ENCODE assay signal across 8 mouse cellular contexts in genomic region chr14:27229441-27230147, GRCm38 (mm10).
DNase-seq lines count a peak whose midpoint lies in the region; ATAC-seq and TF ChIP-seq lines count a peak whose summit lies in the region.

No protein-coding gene starts in this region.

- no peaks in the 10 kb centered on the region for H3K9me3 ChIP-seq in CH12.LX (replicated peaks; ENCODE audit: low read length)
- no peaks in the 10 kb centered on the region for H3K9me3 ChIP-seq in embryonic facial prominence, embryonic 12.5 days
- no peaks in the 10 kb centered on the region for H3K9me3 ChIP-seq in intestine, postnatal 0 days (ENCODE audit: control insufficient read depth)

- in situ Hi-C loops in CH12.LX (cut with MboI; ENCODE audit: low pct_ligation_motif_present, low pct_unique_long_range_greater_than_20kb, low sequenced_read_pairs), result no loop called here

- peaks cover 2 to 35% of the 10 kb centered on the region in 2 experiments; a peak in 3 of 4 replicates for H3K4me1 ChIP-seq in CH12.LX (ENCODE audit: control insufficient read depth in 1 of 2, insufficient read depth in 2 of 2)
- H3K4me1 ChIP-seq in embryonic facial prominence, embryonic 12.5 days, result peaks cover 18% of the 10 kb centered on the region
- peaks cover 21% of the 10 kb centered on the region for H3K4me1 ChIP-seq in intestine, postnatal 0 days (replicated peaks; ENCODE audit: control insufficient read depth, insufficient read depth, low read length)

- TF ChIP-seq CTCF in CH12.LX (conservative IDR thresholded peaks at IDR 0.05 in 1 of 2, IDR thresholded peaks at IDR 0.05 in 1 of 2; ENCODE audit: low read depth in 2 of 2, low read length in 2 of 2), result no peak
- TF ChIP-seq CTCF in intestine, postnatal 0 days (IDR thresholded peaks at IDR 0.05; ENCODE audit: low read depth), result no peak

- TF ChIP-seq POLR2A in CH12.LX (IDR thresholded peaks at IDR 0.05; ENCODE audit: low read depth, low read length), result no peak

- no peak for TF ChIP-seq EP300 in CH12.LX (IDR thresholded peaks at IDR 0.05; ENCODE audit: low read length)

- TF ChIP-seq RAD21 in CH12.LX (IDR thresholded peaks at IDR 0.05; ENCODE audit: low read depth, low read length), result no peak

- H3K27me3 ChIP-seq in CH12.LX (replicated peaks), result no peaks in the 10 kb centered on the region
- H3K27me3 ChIP-seq in embryonic facial prominence, embryonic 12.5 days, result no peaks in the 10 kb centered on the region
- no peaks in the 10 kb centered on the region for H3K27me3 ChIP-seq in intestine, postnatal 0 days (replicated peaks; ENCODE audit: control insufficient read depth, insufficient read depth, low read length)

- H3K4me3 ChIP-seq in CH12.LX (replicated peaks in 1 of 3; ENCODE audit: low read depth in 2 of 3, low read length in 2 of 3, poor library complexity in 1 of 3), result no peak overlapping the region
- no peak overlapping the region for H3K4me3 ChIP-seq in embryonic facial prominence, embryonic 12.5 days
- H3K4me3 ChIP-seq in intestine, postnatal 0 days (ENCODE audit: low read depth, low read length), result no peak overlapping the region

- 30% methylated on average over 16 of the region's 16 CpGs for WGBS in embryonic facial prominence, embryonic 12.5 days
- WGBS in intestine, postnatal 0 days, result 26% methylated on average over 16 of the region's 16 CpGs

- no peaks in the 10 kb centered on the region for H3K79me2 ChIP-seq in CH12.LX (replicated peaks; ENCODE audit: control insufficient read depth, extremely low read depth, insufficient read depth, poor library complexity, severe bottlenecking)

- no peak for ATAC-seq in embryonic facial prominence, embryonic 12.5 days (ENCODE audit: insufficient number of reproducible peaks, insufficient read depth, low FRiP score, low TSS enrichment)
- ATAC-seq in intestine, postnatal 0 days, result peak; percentile 69

- DNase-seq in CH12.LX (ENCODE audit: extremely low read depth), result peak; percentile 6
- DNase-seq in lung, postnatal 14 days, result peak; percentile 43
- peak; percentile 80 for DNase-seq in thymus, postnatal 0 days (ENCODE audit: low spot score)
- no peak for DNase-seq in left cerebral cortex, adult 11 months (ENCODE audit: low spot score)
- no peak for DNase-seq in cerebellum, postnatal 25 days
- no peak for DNase-seq in right cerebral cortex, postnatal 10 days (ENCODE audit: low spot score in 2 of 2)

- H3K9ac ChIP-seq in CH12.LX (ENCODE audit: insufficient read depth, low read depth), result no peak overlapping the region
- H3K9ac ChIP-seq in embryonic facial prominence, embryonic 12.5 days, result no peak overlapping the region
- H3K9ac ChIP-seq in intestine, postnatal 0 days (ENCODE audit: low read depth, low read length), result no peak overlapping the region

- H3K36me3 ChIP-seq in CH12.LX (replicated peaks in 1 of 2; ENCODE audit: control insufficient read depth in 1 of 2, insufficient read depth in 1 of 2, low read length in 1 of 2), result no peaks in the 10 kb centered on the region
- H3K36me3 ChIP-seq in embryonic facial prominence, embryonic 12.5 days, result no peaks in the 10 kb centered on the region
- H3K36me3 ChIP-seq in intestine, postnatal 0 days (ENCODE audit: control insufficient read depth, insufficient read depth), result no peaks in the 10 kb centered on the region

- no peak overlapping the region for H3K4me2 ChIP-seq in CH12.LX (ENCODE audit: insufficient read depth, low read depth, poor library complexity, severe bottlenecking)
- no peak overlapping the region for H3K4me2 ChIP-seq in embryonic facial prominence, embryonic 12.5 days (replicated peaks)
- H3K4me2 ChIP-seq in intestine, postnatal 0 days (replicated peaks; ENCODE audit: low read depth), result peak overlapping the region; percentile 47

- dilution Hi-C loops in CH12.LX (cut with MboI; ENCODE audit: extremely low pct_ligation_motif_present, extremely low pct_unique_long_range_greater_than_20kb, low sequenced_read_pairs), result no loop called here

- no peak overlapping the region for H3K27ac ChIP-seq in CH12.LX (ENCODE audit: insufficient read depth, low read depth)
- 0 out of 2 replicates have a peak overlapping the region, but pooled peaks have one; percentile 79 for H3K27ac ChIP-seq in embryonic facial prominence, embryonic 12.5 days
- H3K27ac ChIP-seq in intestine, postnatal 0 days (ENCODE audit: low read depth, low read length), result peak overlapping the region; percentile 29

TF ChIP-seq in CH12.LX, 34 proteins besides CTCF, POLR2A, EP300 and RAD21:
- TF ChIP-seq GABPA (IDR thresholded peaks at IDR 0.05; ENCODE audit: insufficient replicate concordance, low read depth, low read length) (no peak), HCFC1 (IDR thresholded peaks at IDR 0.05; ENCODE audit: low read depth, low read length) (no peak), CHD2 (IDR thresholded peaks at IDR 0.05; ENCODE audit: low read length) (no peak), PAX5 (IDR thresholded peaks at IDR 0.05; ENCODE audit: low read length) (no peak), CHD1 (IDR thresholded peaks at IDR 0.05; ENCODE audit: low read depth, low read length) (no peak), ZNF384 (IDR thresholded peaks at IDR 0.05; ENCODE audit: low read depth, low read length) (no peak)

Comparison
In these comparisons a context has a peak if more than half of its experiments do, and no peak if none do; other contexts are left out.
1. DNase-seq: peak in CH12.LX (single experiment), lung, postnatal 14 days (single experiment) and thymus, postnatal 0 days (single experiment); none in left cerebral cortex, adult 11 months (single experiment), cerebellum, postnatal 25 days (0 of 2) and right cerebral cortex, postnatal 10 days (0 of 2).